Mouse (Mus musculus): ENCODE results near the gene Tmem239.
"Not testable (repeated sequence)": the region's sequence is repeated elsewhere in the genome, so short reads cannot be mapped to it uniquely, and the experiment has no call there.

Tmem239 gene

GRCm38 (mm10) chr2:130406178-130406577 is at the start of gene Tmem239:
Tmem239 (plus strand) TSS chr2:130406478.
- no peak for DNase-seq (ENCODE audit: low spot score in 2 of 2)

DNA sequence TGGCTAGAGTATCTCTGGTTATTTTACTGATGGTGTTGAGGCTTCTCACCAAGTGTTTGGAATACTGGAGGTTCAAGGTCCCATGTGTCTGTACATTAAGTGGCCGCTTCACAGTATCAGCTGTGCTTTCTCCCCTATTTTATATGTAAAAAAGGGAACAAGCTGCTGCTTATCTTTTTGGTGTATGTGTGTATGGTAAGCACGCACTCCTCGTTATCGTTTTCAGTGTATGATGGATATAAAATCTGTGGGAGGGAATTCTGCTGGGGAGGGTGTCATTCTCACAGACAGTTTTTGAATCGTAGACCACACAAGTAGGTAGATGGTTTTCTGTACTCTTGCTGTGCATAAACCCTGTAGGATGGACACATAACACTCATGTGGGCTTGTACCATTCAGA is 48.7 kb upstream of the Tmem239 start:
- DNase-seq (ENCODE audit: low spot score in 2 of 2): no peak

DNA sequence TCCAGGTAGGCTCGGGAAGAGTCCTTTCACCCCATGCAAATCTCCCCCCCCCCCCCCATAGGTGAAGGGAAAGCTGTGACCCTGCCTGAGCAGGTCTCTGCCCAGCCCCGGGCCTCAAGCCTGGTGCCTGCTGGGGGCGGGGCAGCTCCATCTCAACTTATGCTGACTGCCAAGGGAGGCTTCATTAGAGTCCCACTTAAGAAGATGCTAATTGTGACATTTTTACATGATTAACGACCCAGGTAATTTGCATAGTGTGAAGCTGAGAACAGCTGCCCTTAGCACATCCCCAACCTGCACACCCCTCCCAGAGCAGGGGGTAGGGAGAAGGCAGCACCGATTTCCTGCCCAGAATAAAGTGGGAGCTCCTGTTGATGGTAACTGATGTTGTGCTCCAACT is 47.4 kb upstream of the Tmem239 start:
- no peak for DNase-seq (ENCODE audit: low spot score in 2 of 2)

DNA sequence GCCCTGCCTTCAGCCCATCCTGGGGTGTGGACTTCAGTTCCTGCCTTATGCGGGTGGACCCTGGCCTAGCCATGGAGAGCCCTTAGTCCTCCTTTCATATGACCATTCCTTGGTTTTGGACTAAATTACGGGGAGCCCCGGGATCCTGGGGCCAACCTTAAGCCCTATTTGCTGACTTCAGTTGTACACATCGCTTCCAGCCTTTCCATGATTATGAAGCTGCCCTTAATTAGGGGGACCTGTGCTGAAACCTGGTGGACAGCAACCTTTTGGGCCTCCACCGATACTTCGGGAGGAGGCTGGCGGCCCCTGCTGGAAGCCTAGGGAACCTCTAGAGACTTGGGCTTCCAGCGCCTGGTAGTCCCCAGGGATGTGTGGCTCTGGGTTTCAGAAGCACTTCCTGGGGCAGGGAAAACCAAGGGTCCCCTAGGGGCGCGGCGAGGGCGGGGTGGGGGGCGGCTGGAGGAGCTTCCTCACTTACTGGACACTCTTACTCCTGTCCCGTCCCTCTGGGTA is 43.7 kb upstream of the Tmem239 start:
- DNase-seq (ENCODE audit: low spot score in 2 of 2): peak in 1 of 2 experiments; percentile 40

DNA sequence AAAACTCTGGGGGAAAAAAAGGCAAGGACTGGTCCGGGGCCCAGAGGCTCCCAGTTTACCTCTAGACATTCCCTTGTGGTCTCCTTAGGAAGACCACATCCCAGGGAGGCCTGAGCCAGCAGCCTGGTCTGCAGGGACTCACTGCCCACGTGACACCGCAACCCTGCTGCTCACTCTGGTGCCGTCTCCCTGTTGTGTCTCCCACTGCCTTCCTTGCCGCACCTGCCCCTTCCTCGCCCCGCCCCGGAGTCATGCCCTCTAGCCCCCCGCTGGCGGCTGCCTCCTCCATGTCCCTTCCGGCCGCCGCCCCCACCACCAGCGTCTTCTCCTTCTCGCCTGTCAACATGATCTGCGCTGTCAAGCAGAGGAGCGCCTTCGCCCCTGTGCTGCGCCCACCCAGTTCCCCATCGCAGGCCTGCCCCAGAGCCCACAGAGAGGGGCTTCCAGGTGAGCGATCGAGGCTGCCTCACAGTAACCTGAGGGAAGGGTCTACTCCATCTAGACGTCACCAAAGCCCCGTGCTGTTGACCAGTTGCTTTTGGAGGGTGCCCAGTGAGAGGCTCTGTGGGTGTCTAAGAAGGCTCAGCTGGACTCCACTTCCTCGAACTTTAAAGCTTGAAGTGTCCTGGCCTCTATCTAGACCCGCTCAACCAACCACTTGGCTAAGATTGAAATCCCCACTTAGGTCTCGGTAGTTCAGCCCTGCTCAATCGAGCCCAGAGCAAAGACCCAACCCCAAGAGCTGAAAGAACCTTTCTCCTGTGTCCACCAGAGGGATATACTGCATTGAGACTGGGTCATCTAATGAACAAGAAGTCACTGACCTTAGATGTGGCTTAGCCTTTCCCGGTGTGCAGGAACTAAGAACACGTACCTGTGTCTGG is 40.8 kb upstream of the Tmem239 start:
- DNase-seq (ENCODE audit: low spot score in 2 of 2): no peak

DNA sequence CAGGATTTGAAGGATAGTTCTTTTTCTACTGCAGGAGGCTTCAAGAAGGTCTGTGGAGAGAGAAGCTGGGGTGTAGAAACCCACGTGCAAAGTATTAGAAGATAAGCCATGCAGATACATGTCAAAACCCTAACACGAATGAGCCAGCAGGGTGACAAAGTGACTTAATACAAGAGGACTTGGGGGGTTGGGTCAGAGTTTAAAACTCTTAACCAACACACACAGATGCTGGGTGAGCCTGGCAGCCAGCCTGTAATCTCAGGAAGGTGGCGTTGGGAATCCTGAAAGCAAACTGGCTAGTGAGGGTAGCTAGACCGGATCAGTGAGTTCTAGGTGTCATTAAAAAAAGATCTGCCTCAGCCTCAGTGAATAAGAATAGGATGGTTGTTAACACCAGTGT is 38.9 kb upstream of the Tmem239 start:
- DNase-seq (ENCODE audit: low spot score in 2 of 2): no peak

GRCm38 (mm10) chr2:130373026-130373425 is 33.3 kb upstream of the Tmem239 start:
- not testable (repeated sequence) for DNase-seq (ENCODE audit: low spot score in 2 of 2)

- DNase-seq (ENCODE audit: low spot score in 2 of 2): no peak
These were observed 31.3 kb upstream of the Tmem239 start for GRCm38 (mm10) chr2:130374951-130375350.

- no peak for DNase-seq (ENCODE audit: low spot score in 2 of 2)
These were observed 23.1 kb upstream of the Tmem239 start for GRCm38 (mm10) chr2:130383205-130383604.

DNA sequence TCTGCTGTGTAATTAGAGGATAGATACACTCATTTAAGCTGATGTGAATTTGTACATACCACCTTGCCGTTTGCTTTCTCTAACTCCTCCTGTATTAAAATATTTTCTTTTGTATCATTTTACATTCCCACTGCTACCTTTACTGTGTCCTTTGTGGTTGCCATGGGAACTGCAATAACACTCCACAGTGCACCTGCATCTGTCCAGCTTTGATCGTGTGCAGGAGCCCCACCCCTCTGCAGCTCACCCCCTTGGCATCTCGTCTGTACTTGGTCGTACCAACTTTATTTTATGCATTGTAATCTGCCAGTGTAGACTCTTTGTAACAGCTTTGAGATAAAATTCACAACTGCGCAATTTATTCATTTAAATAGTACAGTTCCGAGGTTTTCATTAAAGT is 22.4 kb upstream of the Tmem239 start:
- DNase-seq (ENCODE audit: low spot score in 2 of 2): no peak

DNA sequence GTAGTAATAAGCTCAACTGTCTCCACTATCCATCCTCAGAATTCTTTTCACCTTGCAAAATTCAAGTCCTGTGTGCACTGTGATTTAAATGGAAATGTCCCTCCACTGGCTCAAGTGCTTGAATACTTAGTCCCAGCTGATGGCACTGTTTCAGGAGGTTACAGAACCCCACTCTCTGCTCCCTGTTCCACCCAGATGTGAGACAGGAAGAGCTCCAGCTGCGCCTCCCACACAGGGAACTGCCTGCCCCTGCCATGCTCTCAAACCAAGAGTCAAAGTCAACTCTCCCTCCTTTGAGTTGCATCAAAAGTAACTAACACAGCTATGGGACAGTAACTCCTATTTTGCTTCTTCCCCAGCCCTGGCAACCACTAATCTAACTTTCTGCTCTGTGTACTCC is 20.1 kb upstream of the Tmem239 start:
- no peak for DNase-seq (ENCODE audit: low spot score in 2 of 2)

DNA sequence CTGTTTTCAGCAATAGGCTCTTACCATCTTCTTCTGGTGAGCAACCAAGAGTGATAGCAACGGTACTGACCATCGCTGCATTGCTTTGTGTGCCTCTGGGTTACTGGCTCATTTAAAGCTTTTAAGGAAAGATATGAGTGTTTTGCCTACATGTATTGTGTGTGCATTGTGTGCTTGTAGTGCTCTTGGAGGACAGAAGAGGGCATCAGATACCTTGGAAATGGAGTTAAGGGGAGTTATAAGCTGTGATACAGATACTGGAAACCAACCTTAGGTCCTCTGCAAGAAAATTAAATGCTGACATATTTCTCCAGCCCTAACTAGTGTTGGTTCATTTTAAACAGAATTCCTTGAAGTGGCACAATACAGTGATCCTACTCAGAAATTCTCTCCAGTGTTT is 17.5 kb upstream of the Tmem239 start:
- DNase-seq (ENCODE audit: low spot score in 2 of 2): no peak

DNA sequence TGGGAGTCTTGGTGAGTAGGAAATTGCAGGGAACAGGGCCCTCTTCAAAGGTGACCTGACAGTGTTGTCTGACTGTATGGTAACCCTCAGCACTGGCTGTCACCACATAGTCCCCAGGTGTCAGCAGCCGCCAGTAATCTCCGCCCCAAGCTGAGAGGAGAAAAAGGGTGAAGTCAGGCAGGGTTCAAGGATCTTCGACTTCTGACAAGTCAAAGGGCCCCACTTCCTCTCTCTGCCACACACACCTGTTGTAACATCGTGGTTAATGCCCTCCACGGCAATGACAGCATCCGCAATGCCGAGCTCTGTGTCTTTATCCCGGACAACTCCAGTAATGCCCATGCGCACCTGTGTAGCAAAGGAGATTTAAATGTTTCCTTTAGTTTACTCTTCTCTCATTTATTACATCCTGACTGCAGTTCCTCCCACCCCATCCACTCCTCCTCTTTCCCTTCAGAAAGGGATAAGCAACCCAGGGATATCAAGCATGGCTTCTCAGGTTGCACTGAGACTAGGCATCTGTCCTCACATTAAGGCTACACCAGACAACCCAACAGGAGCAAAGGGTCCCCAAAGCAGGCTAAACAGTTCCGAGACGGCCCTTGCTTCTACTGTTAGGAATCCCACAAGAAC is 15.2 kb upstream of the Tmem239 start:
- no peak for DNase-seq (ENCODE audit: low spot score in 2 of 2)

- DNase-seq (ENCODE audit: low spot score in 2 of 2): no peak
These were observed 13.4 kb upstream of the Tmem239 start for GRCm38 (mm10) chr2:130392836-130393235.

GRCm38 (mm10) chr2:130395696-130396095 is 10.6 kb upstream of the Tmem239 start:
- DNase-seq (ENCODE audit: low spot score in 2 of 2): no peak

DNA sequence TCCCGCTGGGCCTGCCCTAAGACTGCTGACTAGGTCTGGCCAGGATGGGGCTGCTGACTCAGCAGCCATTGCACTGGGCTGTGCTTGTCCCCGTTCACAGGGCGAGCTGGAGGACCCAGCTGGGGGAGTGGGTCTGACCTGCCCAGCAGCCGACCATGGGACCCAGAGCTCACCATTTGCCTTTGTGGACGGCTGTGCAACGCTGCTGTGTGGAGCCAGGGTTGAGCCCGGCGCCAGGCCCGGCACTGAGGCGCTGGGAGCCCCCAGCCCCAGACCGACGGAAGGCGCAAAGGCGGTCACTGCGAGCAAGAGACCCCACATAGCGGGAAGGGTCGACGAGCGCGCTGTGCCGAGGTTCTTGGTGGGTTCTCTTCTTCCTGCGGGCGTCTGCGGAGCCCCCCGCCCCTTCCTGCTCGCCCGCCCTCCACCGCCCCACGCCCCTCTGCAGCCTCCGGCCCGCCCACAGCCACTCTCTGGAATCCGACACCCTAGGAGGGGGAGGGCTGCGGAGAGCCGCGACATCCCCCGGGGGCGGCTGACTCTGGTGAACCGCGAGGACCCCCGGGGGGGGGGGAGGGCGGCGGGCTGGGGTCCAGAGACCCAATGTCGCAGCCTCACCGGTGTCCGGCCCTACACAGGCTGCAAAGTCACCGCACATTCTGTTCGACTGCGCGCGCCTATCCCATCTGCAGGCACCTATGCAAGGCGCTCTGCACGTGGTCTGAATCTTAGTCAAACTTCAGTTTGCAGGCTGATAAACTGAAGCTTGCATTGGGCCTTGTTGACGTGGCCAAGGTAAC is 8.9 kb upstream of the Tmem239 start, which contains the start of gene Cpxm1:
Gene Cpxm1, minus strand, starts transcription at position 389 of the 800 bp plus-strand sequence.
- peak in 1 of 2 experiments; percentile 24 for DNase-seq (ENCODE audit: low spot score in 2 of 2)

GRCm38 (mm10) chr2:130398091-130398490 is 8.2 kb upstream of the Tmem239 start:
- no peak for DNase-seq (ENCODE audit: low spot score in 2 of 2)

GRCm38 (mm10) chr2:130400046-130400445 is 6.2 kb upstream of the Tmem239 start:
- DNase-seq (ENCODE audit: low spot score in 2 of 2): no peak

GRCm38 (mm10) chr2:130401891-130402290 is 4.4 kb upstream of the Tmem239 start:
- DNase-seq (ENCODE audit: low spot score in 2 of 2): no peak

GRCm38 (mm10) chr2:130404939-130405338 is 1.3 kb upstream of the Tmem239 start, which contains the start of the genes Gm28372 and 1700020A23Rik:
Gm28372 (plus strand) TSS chr2:130405239.
1700020A23Rik (plus strand) TSS chr2:130405259.
- no peak for DNase-seq (ENCODE audit: low spot score in 2 of 2)

- peak in 1 of 2 experiments; percentile 37 for DNase-seq (ENCODE audit: low spot score in 2 of 2)
These were observed 1.9 kb downstream of the Tmem239 start for GRCm38 (mm10) chr2:130408194-130408593.
